Mouse (Mus musculus) cortical plate, adult 2 months (tissue): ENCODE measurements around the gene Magi1.

ENCODE experiments used
- CTCF ChIP-seq: fragments of 200-500 bp; IDR thresholded peaks from 2 replicates; pipeline ENCODE4 v1.5.1; 2011; ENCODE audit warnings: mild to moderate bottlenecking, control low read depth, low read length; ENCODE audit not compliant: insufficient read depth; ENCODE audit errors: extremely low read depth
- POLR2A ChIP-seq: fragments of 200-500 bp; IDR thresholded peaks from 2 replicates; pipeline ENCODE4 v1.6.1; 2011; ENCODE audit warnings: mild to moderate bottlenecking, low read length, control low read depth; ENCODE audit not compliant: insufficient read depth; ENCODE audit errors: extremely low read depth

GRCm38 (mm10) chr6:93957172-93957571, 326.5 kb downstream of the Magi1 start:
- TF ChIP-seq CTCF (no peak), POLR2A (no peak)
